ENCODE assay signal across 25 mouse cellular contexts in the genomic region with DNA sequence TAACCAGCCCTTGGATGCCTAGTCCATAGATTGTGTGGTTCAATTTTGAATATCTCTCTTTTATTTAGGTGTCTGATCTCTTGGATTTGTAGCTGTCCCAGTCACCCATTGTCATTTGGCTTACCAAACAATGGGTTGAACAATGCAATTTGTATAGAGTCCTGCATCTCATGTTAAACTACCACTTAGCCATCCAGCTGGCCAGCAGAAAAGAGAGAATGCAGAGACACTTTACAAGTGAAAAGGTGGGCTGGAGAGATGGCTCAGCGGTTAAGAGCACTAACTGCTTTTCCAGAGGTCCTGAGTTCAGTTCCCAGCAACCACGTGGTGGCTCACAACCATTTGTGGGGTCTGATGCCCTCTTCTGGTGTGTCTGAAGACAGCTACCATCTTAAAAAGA. TPM values are rescaled to one million over a fixed set of nuclear protein-coding genes. Genes with fewer than 3 reads are reported as not detected.
DNase-seq lines count a peak whose midpoint lies in the region; ATAC-seq and TF ChIP-seq lines count a peak whose summit lies in the region.
"Had no signal": no experiment of that assay in that cellular context is flagged by ENCODE, and none has a peak within 500 bp of the region (broad histone marks: within the 10 kb centered on the region; RNA-seq: fewer than 3 reads in every experiment).

No protein-coding gene starts in this region.

- no peak overlapping the region for H3K27ac ChIP-seq in intestine, postnatal 0 days (ENCODE audit: low read depth, low read length)
- H3K27ac ChIP-seq in intestine, embryonic 16.5 days (ENCODE audit: low read length), result no peak overlapping the region
- 0 out of 2 replicates have a peak overlapping the region, but pooled peaks have one; percentile 59 for H3K27ac ChIP-seq in ES-Bruce4 (ENCODE audit: insufficient read depth, low read length)
- no peak overlapping the region for H3K27ac ChIP-seq in ES-E14 (ENCODE audit: insufficient read depth, low read depth, low read length, poor library complexity, severe bottlenecking)
- no peak overlapping the region for H3K27ac ChIP-seq in heart, embryonic 10.5 days
- H3K27ac ChIP-seq: embryonic facial prominence, embryonic 10.5 days; embryonic facial prominence, embryonic 12.5 days; forebrain, embryonic 13.5 days; forebrain, embryonic 15.5 days had no signal

- TF ChIP-seq POLR2A in ES-Bruce4 (IDR thresholded peaks at IDR 0.05; ENCODE audit: insufficient read depth, low read length), result no peak

- peak; percentile 2; the same call in 1 of the 2 replicates for TF ChIP-seq CTCF in intestine, postnatal 0 days (IDR thresholded peaks at IDR 0.05; ENCODE audit: low read depth)
- no peak for TF ChIP-seq CTCF in ES-Bruce4 (IDR thresholded peaks at IDR 0.05; ENCODE audit: low read depth, low read length)

- H3K4me3 ChIP-seq in intestine, postnatal 0 days (ENCODE audit: low read depth, low read length), result no peak overlapping the region
- no peak overlapping the region for H3K4me3 ChIP-seq in intestine, embryonic 16.5 days (ENCODE audit: low read length)
- no peak overlapping the region for H3K4me3 ChIP-seq in ES-Bruce4 (ENCODE audit: low read depth, low read length)
- H3K4me3 ChIP-seq in ES-E14 (ENCODE audit: insufficient read depth in 1 of 2, low read depth in 1 of 2, low read length in 2 of 2, poor library complexity in 1 of 2, severe bottlenecking in 1 of 2), result no peak overlapping the region
- no peak overlapping the region for H3K4me3 ChIP-seq in heart, embryonic 10.5 days
- H3K4me3 ChIP-seq: embryonic facial prominence, embryonic 10.5 days; embryonic facial prominence, embryonic 12.5 days; forebrain, embryonic 13.5 days; forebrain, embryonic 15.5 days had no signal

- 78% methylated on average over 2 of the region's 2 CpGs for WGBS in intestine, postnatal 0 days
- WGBS in intestine, embryonic 16.5 days, result 76% methylated on average over 2 of the region's 2 CpGs
- WGBS in heart, embryonic 10.5 days, result 69% methylated on average over 2 of the region's 2 CpGs

- no peaks in the 10 kb centered on the region for H3K9me3 ChIP-seq in intestine, postnatal 0 days (ENCODE audit: control insufficient read depth)
- H3K9me3 ChIP-seq in intestine, embryonic 16.5 days (ENCODE audit: control insufficient read depth, low read length), result 0 out of 2 replicates have a peak, but pooled peaks cover 3% of the 10 kb centered on the region
- H3K9me3 ChIP-seq in ES-Bruce4 (replicated peaks; ENCODE audit: control insufficient read depth, insufficient read depth, low read length, poor library complexity, severe bottlenecking) (no peaks in the 10 kb centered on the region), ES-E14 (ENCODE audit: control insufficient read depth, insufficient read depth, low read depth, low read length) (no peaks in the 10 kb centered on the region)
- no peaks in the 10 kb centered on the region for H3K9me3 ChIP-seq in heart, embryonic 10.5 days
- H3K9me3 ChIP-seq: embryonic facial prominence, embryonic 10.5 days; embryonic facial prominence, embryonic 12.5 days; forebrain, embryonic 13.5 days; forebrain, embryonic 15.5 days had no signal

- intact Hi-C loops in heart, postnatal 14 days (cut with DNase I), result no loop called here

- TF ChIP-seq EP300 in ES-Bruce4 (IDR thresholded peaks at IDR 0.05; ENCODE audit: insufficient read depth, low read depth, low read length), result no peak

- H3K4me1 ChIP-seq in intestine, postnatal 0 days (replicated peaks; ENCODE audit: control insufficient read depth, insufficient read depth, low read length), result no peaks in the 10 kb centered on the region
- H3K4me1 ChIP-seq in intestine, embryonic 16.5 days (ENCODE audit: control insufficient read depth, insufficient read depth, low read length), result 0 out of 2 replicates have a peak, but pooled peaks cover 5% of the 10 kb centered on the region
- H3K4me1 ChIP-seq in ES-Bruce4 (ENCODE audit: control insufficient read depth, insufficient read depth, low read length) (peaks cover 2% of the 10 kb centered on the region), ES-E14 (ENCODE audit: control insufficient read depth in 2 of 2, insufficient read depth in 2 of 2, low read length in 2 of 2, poor library complexity in 1 of 2) (peaks cover 6 to 9% of the 10 kb centered on the region in 2 experiments; a peak in 3 of 4 replicates)
- H3K4me1 ChIP-seq in heart, embryonic 10.5 days, result 0 out of 2 replicates have a peak, but pooled peaks cover 4% of the 10 kb centered on the region
- H3K4me1 ChIP-seq: embryonic facial prominence, embryonic 10.5 days had no signal

- DNase-seq in ES-E14 (ENCODE audit: low read depth, low spot score), result peak; percentile 30
- DNase-seq in R1 (ENCODE audit: low read depth, low spot score), result peak; percentile 87
- DNase-seq in heart, postnatal 14 days, result no peak
- DNase-seq in kidney, postnatal 10 days, result no peak
- DNase-seq in heart, embryonic 10.5 days (ENCODE audit: low spot score), result no peak
- DNase-seq: adrenal gland, adult 8-10 months; adrenal gland, postnatal 25 days; B cell, adult 2 months; cerebellum, adult 11 months; cerebellum, adult 18-20 months; cerebellum, adult 8-10 months; cerebellum, adult 9-11 months; cerebellum, postnatal 14 days; cerebellum, postnatal 36 days; forebrain, postnatal 0 days had no signal

- H3K36me3 ChIP-seq in intestine, postnatal 0 days (ENCODE audit: control insufficient read depth, insufficient read depth), result peaks cover 5% of the 10 kb centered on the region; the same call in 1 of the 2 replicates
- H3K36me3 ChIP-seq in intestine, embryonic 16.5 days (ENCODE audit: control insufficient read depth, insufficient read depth, low read length), result no peaks in the 10 kb centered on the region
- H3K36me3 ChIP-seq in ES-Bruce4 (ENCODE audit: control insufficient read depth, insufficient read depth, low read length, poor library complexity, severe bottlenecking) (no peaks in the 10 kb centered on the region), ES-E14 (ENCODE audit: control insufficient read depth, insufficient read depth, low read length, poor library complexity, severe bottlenecking) (no peaks in the 10 kb centered on the region)
- no peaks in the 10 kb centered on the region; the same call in 1 of the 2 replicates for H3K36me3 ChIP-seq in heart, embryonic 10.5 days
- H3K36me3 ChIP-seq: embryonic facial prominence, embryonic 10.5 days; embryonic facial prominence, embryonic 12.5 days; forebrain, embryonic 15.5 days had no signal

- no peaks in the 10 kb centered on the region for H3K27me3 ChIP-seq in intestine, postnatal 0 days (replicated peaks; ENCODE audit: control insufficient read depth, insufficient read depth, low read length)
- H3K27me3 ChIP-seq in intestine, embryonic 16.5 days (replicated peaks; ENCODE audit: control insufficient read depth, insufficient read depth, low read length), result no peaks in the 10 kb centered on the region
- no peaks in the 10 kb centered on the region for H3K27me3 ChIP-seq in ES-Bruce4 (ENCODE audit: control insufficient read depth, insufficient read depth, low read length, poor library complexity, severe bottlenecking)
- no peaks in the 10 kb centered on the region for H3K27me3 ChIP-seq in heart, embryonic 10.5 days (ENCODE audit: insufficient read depth, poor library complexity, severe bottlenecking)
- H3K27me3 ChIP-seq: CH12.LX; embryonic facial prominence, embryonic 12.5 days; forebrain, embryonic 13.5 days; forebrain, embryonic 15.5 days had no signal

- in situ Hi-C loops in ES-E14 (cut with MboI; ENCODE audit: low sequenced_read_pairs in 2 of 2, unreplicated experiment in 2 of 2), result no loop called here

- H3K9ac ChIP-seq in intestine, postnatal 0 days (ENCODE audit: low read depth, low read length), result no peak overlapping the region
- no peak overlapping the region for H3K9ac ChIP-seq in intestine, embryonic 16.5 days (ENCODE audit: low read depth, low read length)
- H3K9ac ChIP-seq in ES-Bruce4 (ENCODE audit: low read depth, poor library complexity, severe bottlenecking) (no peak overlapping the region), ES-E14 (ENCODE audit: insufficient read depth, low read depth, low read length, poor library complexity, severe bottlenecking) (no peak overlapping the region)
- H3K9ac ChIP-seq: embryonic facial prominence, embryonic 12.5 days; forebrain, embryonic 13.5 days; forebrain, embryonic 15.5 days; forebrain, postnatal 0 days had no signal

- ATAC-seq in intestine, postnatal 0 days, result no peak
- no peak for ATAC-seq in intestine, embryonic 16.5 days
- ATAC-seq: activated CD4-positive, CD25-positive, alpha-beta regulatory T cell, adult 4 months; CD4-positive, CD25-positive, alpha-beta regulatory T cell, adult 4 months; forebrain, embryonic 13.5 days; forebrain, embryonic 15.5 days; forebrain, postnatal 0 days had no signal

- H3K4me2 ChIP-seq in intestine, postnatal 0 days (replicated peaks; ENCODE audit: low read depth), result no peak overlapping the region
- no peak overlapping the region for H3K4me2 ChIP-seq in intestine, embryonic 16.5 days (ENCODE audit: low read depth, low read length)
- H3K4me2 ChIP-seq: embryonic facial prominence, embryonic 12.5 days; forebrain, embryonic 13.5 days; forebrain, embryonic 15.5 days had no signal

TF ChIP-seq in ES-E14, 5 proteins besides CTCF, POLR2A, EP300 and RAD21:
- no peak for TF ChIP-seq ZC3H11A (IDR thresholded peaks at IDR 0.05; ENCODE audit: borderline replicate concordance, low read depth, low read length)
- 0 out of 2 replicates have a peak, but pooled peaks have one; percentile 32 for TF ChIP-seq ZNF384 (IDR thresholded peaks at IDR 0.05; ENCODE audit: low read depth, low read length)

RNA-seq across cellular contexts. Expression of a gene that starts 41.0 kb away (rescaled TPM):
- 6.5 and 7.6 TPM in 2 replicates for polyA plus RNA-seq in intestine, postnatal 0 days (2015; fragmentation: Nextera tagmentation; extraction: Ambion mirVana)
- polyA plus RNA-seq in intestine, embryonic 16.5 days (2015; fragmentation: Nextera tagmentation; extraction: Ambion mirVana), result 11.6 and 12.4 TPM in 2 replicates
- 14.6 and 16.7 TPM in 2 replicates for polyA plus RNA-seq in ES-Bruce4 (2011; ENCODE audit: insufficient read depth, insufficient read length, low read depth, missing spikeins)
- 14.1 and 14.2 TPM in 2 replicates for total RNA-seq in ES-E14 (2012; rRNA removed)
- 10 to 100 TPM; 20.7 to 22.7 TPM for total RNA-seq in heart, postnatal 14 days (2021)
- 11.5 and 11.7 TPM in 2 replicates for polyA plus RNA-seq in heart, embryonic 10.5 days (2016; fragmentation: Nextera tagmentation; extraction: Ambion mirVana)

Comparison
In these comparisons a context has a peak if more than half of its experiments do, and no peak if none do; other contexts are left out.
1. DNase-seq: peak in ES-E14 (single experiment) and R1 (single experiment); none in heart, postnatal 14 days (0 of 2), kidney, postnatal 10 days (single experiment) and heart, embryonic 10.5 days (single experiment).